In the genomic region with DNA sequence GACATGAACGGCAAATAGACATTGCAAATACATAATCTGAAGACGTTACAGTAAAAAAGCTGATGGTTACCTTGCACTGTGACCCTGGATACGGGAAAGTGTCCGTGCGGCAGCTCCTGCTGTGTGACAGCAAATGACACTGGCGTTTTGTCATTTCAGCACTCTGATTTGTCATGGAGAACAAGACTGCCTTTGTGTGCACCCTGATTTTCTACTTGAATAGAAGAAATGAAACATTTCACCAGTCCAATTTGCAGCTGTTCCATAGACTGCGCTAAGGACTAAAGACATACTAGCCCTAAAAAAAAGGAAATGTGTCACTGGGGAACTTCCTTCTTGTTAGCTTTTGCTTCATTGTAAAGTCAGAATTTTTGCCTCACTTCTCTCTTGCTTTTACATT, we compare ENCODE assay signal across 11 mouse cellular contexts. TPM values are rescaled to one million over a fixed set of nuclear protein-coding genes. Genes with fewer than 3 reads are reported as not detected.
DNase-seq lines count a peak whose midpoint lies in the region; ATAC-seq and TF ChIP-seq lines count a peak whose summit lies in the region.
"Had no signal": no experiment of that assay in that cellular context is flagged by ENCODE, and none has a peak within 500 bp of the region (broad histone marks: within the 10 kb centered on the region; RNA-seq: fewer than 3 reads in every experiment).

A gene (minus strand): TSS at position 168 of the 400 bp plus-strand sequence.

- H3K4me2 ChIP-seq in heart, embryonic 13.5 days, result no peak within 1 kb of the TSS
- H3K4me2 ChIP-seq in forebrain, postnatal 0 days (ENCODE audit: low read depth), result no peak within 1 kb of the TSS
- H3K4me2 ChIP-seq: heart, embryonic 15.5 days; limb, embryonic 15.5 days had no signal

- H3K9ac ChIP-seq in heart, embryonic 13.5 days, result no peak within 1 kb of the TSS
- no peak within 1 kb of the TSS for H3K9ac ChIP-seq in forebrain, postnatal 0 days
- H3K9ac ChIP-seq: heart, embryonic 15.5 days; limb, embryonic 15.5 days had no signal

- H3K9me3 ChIP-seq in heart, embryonic 13.5 days, result no peaks in the 10 kb centered on the region
- H3K9me3 ChIP-seq in forebrain, postnatal 0 days (ENCODE audit: low read length), result no peaks in the 10 kb centered on the region
- H3K9me3 ChIP-seq: G1E; heart, embryonic 15.5 days; limb, embryonic 15.5 days had no signal

- TF ChIP-seq CTCF in forebrain, postnatal 0 days (IDR thresholded peaks at IDR 0.05; ENCODE audit: low read depth), result no peak

- H3K4me1 ChIP-seq in heart, embryonic 13.5 days, result no peaks in the 10 kb centered on the region; the same call in 1 of the 2 replicates
- H3K4me1 ChIP-seq in forebrain, postnatal 0 days (ENCODE audit: insufficient read depth), result 0 out of 2 replicates have a peak, but pooled peaks cover 2% of the 10 kb centered on the region
- H3K4me1 ChIP-seq: heart, embryonic 15.5 days had no signal

- intact Hi-C loops in heart, postnatal 36 days (cut with DNase I), result no loop called here
- intact Hi-C loops in left cerebral cortex, postnatal 4 days (cut with DNase I), result no loop called here

- no peak within 1 kb of the TSS for H3K4me3 ChIP-seq in heart, embryonic 13.5 days
- no peak within 1 kb of the TSS for H3K4me3 ChIP-seq in forebrain, postnatal 0 days (ENCODE audit: low read depth, low read length)
- H3K4me3 ChIP-seq: heart, embryonic 15.5 days; limb, embryonic 15.5 days had no signal

- no peaks in the 10 kb centered on the region for H3K27me3 ChIP-seq in heart, embryonic 13.5 days (replicated peaks)
- no peaks in the 10 kb centered on the region for H3K27me3 ChIP-seq in forebrain, postnatal 0 days (ENCODE audit: insufficient read depth, low read length)
- H3K27me3 ChIP-seq: heart, embryonic 15.5 days; limb, embryonic 15.5 days had no signal

- WGBS in heart, embryonic 13.5 days, result 73% methylated on average over 7 of the region's 7 CpGs
- 10% methylated on average over 7 of the region's 7 CpGs for WGBS in forebrain, postnatal 0 days

- no peak for ATAC-seq in heart, embryonic 13.5 days (ENCODE audit: extremely low read depth, insufficient number of reproducible peaks, low FRiP score, low TSS enrichment)
- peak; percentile 67 for ATAC-seq in forebrain, postnatal 0 days

- H3K27ac ChIP-seq in heart, embryonic 13.5 days (replicated peaks), result 0 out of 2 replicates have a peak within 1 kb of the TSS, but pooled peaks have one; percentile 8
- no peak within 1 kb of the TSS for H3K27ac ChIP-seq in forebrain, postnatal 0 days (ENCODE audit: low read depth, low read length)
- H3K27ac ChIP-seq: heart, embryonic 15.5 days; limb, embryonic 15.5 days had no signal

- peaks cover 10% of the 10 kb centered on the region for H3K36me3 ChIP-seq in heart, embryonic 13.5 days
- H3K36me3 ChIP-seq in forebrain, postnatal 0 days (ENCODE audit: insufficient read depth), result peaks cover 7% of the 10 kb centered on the region
- H3K36me3 ChIP-seq: G1E; heart, embryonic 15.5 days; limb, embryonic 15.5 days had no signal

- DNase-seq in heart, postnatal 36 days, result no peak
- peak; percentile 49 for DNase-seq in Muller cell, postnatal 12 days (ENCODE audit: inconsistent ontology term)
- no peak for DNase-seq in forebrain, postnatal 0 days
- no peak for DNase-seq in left cerebral cortex, postnatal 4 days
- DNase-seq in cerebellum, postnatal 4 days (ENCODE audit: low spot score in 2 of 2), result no peak
- no peak for DNase-seq in kidney, postnatal 14 days
- no peak for DNase-seq in spleen, postnatal 4 days (ENCODE audit: low spot score in 2 of 2)

RNA-seq across cellular contexts. Expression of the gene that starts here (rescaled TPM):
- 1.6 and 1.7 TPM in 2 replicates for polyA plus RNA-seq in heart, embryonic 13.5 days (2015; fragmentation: Nextera tagmentation; extraction: Ambion mirVana)
- 1 to 10 TPM; 2.3 to 2.6 TPM for total RNA-seq in heart, postnatal 36 days (2021)
- 11.8 and 12.9 TPM in 2 replicates for total RNA-seq in forebrain, postnatal 0 days (2014; rRNA removed)
- polyA plus RNA-seq in forebrain, postnatal 0 days (2015; fragmentation: Nextera tagmentation; extraction: Ambion mirVana), result 8.2 and 10.4 TPM in 2 replicates
- total RNA-seq in left cerebral cortex, postnatal 4 days (2021), result 10 to 100 TPM; 10.0 to 13.5 TPM
- polyA plus RNA-seq: G1E had no signal
